Mouse (Mus musculus): ENCODE measurements at regions not wholly inside any gene's neighbourhood (a gene's known extent, or its start where the extent isn't known, plus 50 kb on each side); places are given as distances from the start of the nearest gene placed in this dataset.

GRCm38 (mm10) chr3:42661956-42662355 is 919.5 kb downstream of the D3Ertd751e start:
- Histone ChIP-seq H3K36me3 (ENCODE audit: control insufficient read depth, insufficient read depth, low read length) (no peaks in the 10 kb centered on the region), H3K4me2 (ENCODE audit: low read length) (no peak overlapping the region), H3K27me3 (ENCODE audit: control insufficient read depth, insufficient read depth, low read depth, low read length) (no peaks in the 10 kb centered on the region), H3K4me1 (ENCODE audit: control insufficient read depth, insufficient read depth, low read length) (no peaks in the 10 kb centered on the region), H3K9me3 (replicated peaks; ENCODE audit: control insufficient read depth, low read length, poor library complexity, severe bottlenecking) (no peaks in the 10 kb centered on the region), H3K27ac (ENCODE audit: low read length) (no peak overlapping the region), H3K4me3 (ENCODE audit: low read depth, low read length) (no peak overlapping the region), H3K9ac (ENCODE audit: low read depth, low read length) (no peak overlapping the region)
- no peak for ATAC-seq
- 92% methylated on average over 2 of the region's 2 CpGs for WGBS

- ATAC-seq: no peak
- no peak overlapping the region for H3K27ac ChIP-seq (ENCODE audit: low read length)
- H3K27me3 ChIP-seq (ENCODE audit: control insufficient read depth, insufficient read depth, low read depth, low read length): no peaks in the 10 kb centered on the region
- no peak overlapping the region for H3K9ac ChIP-seq (ENCODE audit: low read depth, low read length)
- H3K36me3 ChIP-seq (ENCODE audit: control insufficient read depth, insufficient read depth, low read length): no peaks in the 10 kb centered on the region
- no peaks in the 10 kb centered on the region for H3K4me1 ChIP-seq (ENCODE audit: control insufficient read depth, insufficient read depth, low read length)
- no peak overlapping the region for H3K4me2 ChIP-seq (ENCODE audit: low read length)
- H3K9me3 ChIP-seq (replicated peaks; ENCODE audit: control insufficient read depth, low read length, poor library complexity, severe bottlenecking): no peaks in the 10 kb centered on the region
- WGBS: 91% methylated on average over 2 of the region's 2 CpGs
- H3K4me3 ChIP-seq (ENCODE audit: low read depth, low read length): no peak overlapping the region
These were observed 934.4 kb downstream of the D3Ertd751e start for GRCm38 (mm10) chr3:42676668-42677398.

GRCm38 (mm10) chr3:42694726-42695125 is 952.3 kb downstream of the D3Ertd751e start:
- Histone ChIP-seq H3K9ac (ENCODE audit: low read depth, low read length) (no peak overlapping the region), H3K27ac (ENCODE audit: low read length) (no peak overlapping the region), H3K4me3 (ENCODE audit: low read depth, low read length) (no peak overlapping the region), H3K36me3 (ENCODE audit: control insufficient read depth, insufficient read depth, low read length) (no peaks in the 10 kb centered on the region), H3K9me3 (replicated peaks; ENCODE audit: control insufficient read depth, low read length, poor library complexity, severe bottlenecking) (no peaks in the 10 kb centered on the region), H3K4me2 (ENCODE audit: low read length) (no peak overlapping the region), H3K4me1 (ENCODE audit: control insufficient read depth, insufficient read depth, low read length) (no peaks in the 10 kb centered on the region), H3K27me3 (ENCODE audit: control insufficient read depth, insufficient read depth, low read depth, low read length) (no peaks in the 10 kb centered on the region)
- 68% methylated on average over 2 of the region's 2 CpGs for WGBS
- ATAC-seq: no peak

GRCm38 (mm10) chr3:42738910-42739309 is 996.5 kb downstream of the D3Ertd751e start:
- 33% methylated on average over 1 of the region's 1 CpGs for WGBS
- Histone ChIP-seq H3K36me3 (ENCODE audit: control insufficient read depth, insufficient read depth, low read length) (no peaks in the 10 kb centered on the region), H3K4me3 (ENCODE audit: low read depth, low read length) (no peak overlapping the region), H3K9me3 (replicated peaks; ENCODE audit: control insufficient read depth, low read length, poor library complexity, severe bottlenecking) (no peaks in the 10 kb centered on the region), H3K4me2 (ENCODE audit: low read length) (no peak overlapping the region), H3K9ac (ENCODE audit: low read depth, low read length) (no peak overlapping the region), H3K27me3 (ENCODE audit: control insufficient read depth, insufficient read depth, low read depth, low read length) (no peaks in the 10 kb centered on the region), H3K27ac (ENCODE audit: low read length) (no peak overlapping the region), H3K4me1 (ENCODE audit: control insufficient read depth, insufficient read depth, low read length) (no peaks in the 10 kb centered on the region)
- no peak for ATAC-seq

GRCm38 (mm10) chr3:42753130-42753529 is 1010.7 kb downstream of the D3Ertd751e start:
- no peak overlapping the region for H3K9ac ChIP-seq (ENCODE audit: low read depth, low read length)
- ATAC-seq: 0 out of 2 replicates have a peak, but pooled peaks have one; percentile 42
- H3K27me3 ChIP-seq (ENCODE audit: control insufficient read depth, insufficient read depth, low read depth, low read length): no peaks in the 10 kb centered on the region
- no peak overlapping the region for H3K27ac ChIP-seq (ENCODE audit: low read length)
- no peak overlapping the region for H3K4me2 ChIP-seq (ENCODE audit: low read length)
- no peaks in the 10 kb centered on the region for H3K4me1 ChIP-seq (ENCODE audit: control insufficient read depth, insufficient read depth, low read length)
- WGBS: 77% methylated on average over 4 of the region's 4 CpGs
- no peaks in the 10 kb centered on the region for H3K36me3 ChIP-seq (ENCODE audit: control insufficient read depth, insufficient read depth, low read length)
- H3K4me3 ChIP-seq (ENCODE audit: low read depth, low read length): no peak overlapping the region
- no peaks in the 10 kb centered on the region for H3K9me3 ChIP-seq (replicated peaks; ENCODE audit: control insufficient read depth, low read length, poor library complexity, severe bottlenecking)

GRCm38 (mm10) chr3:42757335-42757734 is 1014.9 kb downstream of the D3Ertd751e start:
- ATAC-seq: no peak
- H3K4me1 ChIP-seq (ENCODE audit: control insufficient read depth, insufficient read depth, low read length): no peaks in the 10 kb centered on the region

GRCm38 (mm10) chr3:42757830-42758385 is 1015.5 kb downstream of the D3Ertd751e start:
- no peak overlapping the region for H3K4me3 ChIP-seq (ENCODE audit: low read depth, low read length)
- H3K27me3 ChIP-seq (ENCODE audit: control insufficient read depth, insufficient read depth, low read depth, low read length): no peaks in the 10 kb centered on the region
- no peaks in the 10 kb centered on the region for H3K9me3 ChIP-seq (replicated peaks; ENCODE audit: control insufficient read depth, low read length, poor library complexity, severe bottlenecking)
- ATAC-seq: no peak
- H3K36me3 ChIP-seq (ENCODE audit: control insufficient read depth, insufficient read depth, low read length): no peaks in the 10 kb centered on the region
- H3K27ac ChIP-seq (ENCODE audit: low read length): no peak overlapping the region
- no peaks in the 10 kb centered on the region for H3K4me1 ChIP-seq (ENCODE audit: control insufficient read depth, insufficient read depth, low read length)
- H3K4me2 ChIP-seq (ENCODE audit: low read length): no peak overlapping the region
- WGBS: 53% methylated on average over 1 of the region's 1 CpGs
- no peak overlapping the region for H3K9ac ChIP-seq (ENCODE audit: low read depth, low read length)

More at GRCm38 (mm10) chr3:42757335-42757734, 1014.9 kb downstream of the D3Ertd751e start:
- Histone ChIP-seq H3K4me3 (ENCODE audit: low read depth, low read length) (no peak overlapping the region), H3K9me3 (replicated peaks; ENCODE audit: control insufficient read depth, low read length, poor library complexity, severe bottlenecking) (no peaks in the 10 kb centered on the region), H3K4me2 (ENCODE audit: low read length) (no peak overlapping the region), H3K27me3 (ENCODE audit: control insufficient read depth, insufficient read depth, low read depth, low read length) (no peaks in the 10 kb centered on the region), H3K36me3 (ENCODE audit: control insufficient read depth, insufficient read depth, low read length) (no peaks in the 10 kb centered on the region), H3K27ac (ENCODE audit: low read length) (no peak overlapping the region), H3K9ac (ENCODE audit: low read depth, low read length) (no peak overlapping the region)

GRCm38 (mm10) chr3:42762205-42762604 is 1019.8 kb downstream of the D3Ertd751e start:
- Histone ChIP-seq H3K9ac (ENCODE audit: low read depth, low read length) (no peak overlapping the region), H3K27me3 (ENCODE audit: control insufficient read depth, insufficient read depth, low read depth, low read length) (no peaks in the 10 kb centered on the region), H3K4me2 (ENCODE audit: low read length) (no peak overlapping the region), H3K27ac (ENCODE audit: low read length) (no peak overlapping the region), H3K9me3 (replicated peaks; ENCODE audit: control insufficient read depth, low read length, poor library complexity, severe bottlenecking) (no peaks in the 10 kb centered on the region), H3K36me3 (ENCODE audit: control insufficient read depth, insufficient read depth, low read length) (no peaks in the 10 kb centered on the region), H3K4me3 (ENCODE audit: low read depth, low read length) (no peak overlapping the region), H3K4me1 (ENCODE audit: control insufficient read depth, insufficient read depth, low read length) (no peaks in the 10 kb centered on the region)
- no peak for ATAC-seq

- H3K27ac ChIP-seq (ENCODE audit: low read length): no peak overlapping the region
- no peak overlapping the region for H3K4me2 ChIP-seq (ENCODE audit: low read length)
- no peak overlapping the region for H3K9ac ChIP-seq (ENCODE audit: low read depth, low read length)
- 90% methylated on average over 3 of the region's 3 CpGs for WGBS
- H3K27me3 ChIP-seq (ENCODE audit: control insufficient read depth, insufficient read depth, low read depth, low read length): no peaks in the 10 kb centered on the region
- ATAC-seq: no peak
- H3K9me3 ChIP-seq (replicated peaks; ENCODE audit: control insufficient read depth, low read length, poor library complexity, severe bottlenecking): no peaks in the 10 kb centered on the region
- H3K4me3 ChIP-seq (ENCODE audit: low read depth, low read length): no peak overlapping the region
- H3K36me3 ChIP-seq (ENCODE audit: control insufficient read depth, insufficient read depth, low read length): no peaks in the 10 kb centered on the region
- no peaks in the 10 kb centered on the region for H3K4me1 ChIP-seq (ENCODE audit: control insufficient read depth, insufficient read depth, low read length)
These were observed 1041.1 kb downstream of the D3Ertd751e start for GRCm38 (mm10) chr3:42783478-42783877.

Measured in midbrain, embryonic 16.5 days (tissue).